10 mouse cellular contexts compared by ENCODE assay signal in the genomic region with DNA sequence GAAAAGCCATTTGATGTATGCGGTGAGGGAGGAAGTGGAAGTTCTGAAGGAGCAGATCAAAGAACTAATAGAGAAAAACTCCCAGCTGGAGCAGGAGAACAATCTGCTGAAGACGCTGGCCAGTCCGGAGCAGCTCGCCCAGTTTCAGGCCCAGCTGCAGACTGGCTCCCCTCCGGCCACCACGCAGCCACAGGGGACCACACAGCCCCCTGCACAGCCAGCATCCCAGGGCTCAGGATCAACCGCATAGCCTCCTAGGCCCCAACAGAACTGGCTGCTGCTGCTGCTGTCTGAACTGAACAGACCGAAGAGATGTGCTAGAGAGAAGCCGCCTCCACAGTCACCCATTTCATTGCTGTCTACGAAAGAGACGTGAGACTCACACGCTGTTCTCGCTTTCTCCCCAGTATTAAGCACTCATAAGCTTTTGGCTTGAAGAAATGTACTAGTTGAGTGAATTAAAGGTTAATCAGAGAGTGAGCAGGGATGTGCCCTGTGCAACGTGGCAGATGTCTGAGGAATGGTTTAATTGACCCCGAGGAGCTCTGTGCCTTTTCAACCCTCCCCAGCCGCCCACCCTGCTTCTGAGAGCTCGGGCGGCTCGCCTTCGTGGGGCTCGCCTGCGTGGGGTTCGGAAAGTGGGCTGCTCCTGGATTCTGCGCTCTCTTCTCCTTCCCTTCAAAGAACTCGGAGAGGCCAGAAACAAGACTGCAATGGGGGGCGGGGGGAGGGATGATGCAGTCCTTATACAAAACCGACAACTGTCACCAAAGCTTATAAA. TPM values are rescaled to one million over a fixed set of nuclear protein-coding genes. Genes with fewer than 3 reads are reported as not detected.
A peak's percentile ranks its signal among the peaks of the same experiment; 100 is the strongest.
DNase-seq lines count a peak whose midpoint lies in the region; ATAC-seq and TF ChIP-seq lines count a peak whose summit lies in the region.
"Had no signal": no experiment of that assay in that cellular context is flagged by ENCODE, and none has a peak within 500 bp of the region (broad histone marks: within the 10 kb centered on the region; RNA-seq: fewer than 3 reads in every experiment).

No protein-coding gene starts in this region.

- WGBS in forebrain, postnatal 0 days: 32% methylated on average over 27 of the region's 27 CpGs
- 37% methylated on average over 27 of the region's 27 CpGs for WGBS in intestine, embryonic 16.5 days
- 56% methylated on average over 27 of the region's 27 CpGs for WGBS in midbrain, embryonic 10.5 days

- ATAC-seq in forebrain, postnatal 0 days: no peak
- ATAC-seq in intestine, embryonic 16.5 days: no peak

- H3K27ac ChIP-seq in forebrain, postnatal 0 days (ENCODE audit: low read depth, low read length): peak overlapping the region; percentile 99
- peak overlapping the region; percentile 100 for H3K27ac ChIP-seq in intestine, embryonic 16.5 days (ENCODE audit: low read length)
- peak overlapping the region; percentile 100 for H3K27ac ChIP-seq in midbrain, embryonic 10.5 days (replicated peaks)
- H3K27ac ChIP-seq: macrophage had no signal

- peaks cover 4% of the 10 kb centered on the region; the same call in 1 of the 2 replicates for H3K4me1 ChIP-seq in forebrain, postnatal 0 days (ENCODE audit: insufficient read depth)
- H3K4me1 ChIP-seq in intestine, embryonic 16.5 days (ENCODE audit: control insufficient read depth, insufficient read depth, low read length): peaks cover 15% of the 10 kb centered on the region
- peaks cover 34% of the 10 kb centered on the region for H3K4me1 ChIP-seq in midbrain, embryonic 10.5 days

- H3K36me3 ChIP-seq in forebrain, postnatal 0 days (ENCODE audit: insufficient read depth): peaks cover 10% of the 10 kb centered on the region; the same call in 1 of the 2 replicates
- H3K36me3 ChIP-seq in intestine, embryonic 16.5 days (ENCODE audit: control insufficient read depth, insufficient read depth, low read length): peaks cover 6% of the 10 kb centered on the region
- H3K36me3 ChIP-seq in midbrain, embryonic 10.5 days: peaks cover 34% of the 10 kb centered on the region

- TF ChIP-seq CTCF in forebrain, postnatal 0 days (IDR thresholded peaks at IDR 0.05; ENCODE audit: low read depth): no peak

- H3K9ac ChIP-seq in forebrain, postnatal 0 days: peak overlapping the region; percentile 93
- peak overlapping the region; percentile 97 for H3K9ac ChIP-seq in intestine, embryonic 16.5 days (ENCODE audit: low read depth, low read length)

- no peaks in the 10 kb centered on the region for H3K27me3 ChIP-seq in forebrain, postnatal 0 days (ENCODE audit: insufficient read depth, low read length)
- no peaks in the 10 kb centered on the region for H3K27me3 ChIP-seq in intestine, embryonic 16.5 days (replicated peaks; ENCODE audit: control insufficient read depth, insufficient read depth, low read length)
- H3K27me3 ChIP-seq in midbrain, embryonic 10.5 days (ENCODE audit: low read depth, poor library complexity, severe bottlenecking): no peaks in the 10 kb centered on the region

- DNase-seq in adrenal gland, adult (ENCODE audit: inconsistent age in 2 of 2, low spot score in 1 of 2): peak; percentile 52 to 81
- no peak for DNase-seq in adrenal gland, postnatal 4 days (ENCODE audit: low spot score in 2 of 2)
- DNase-seq in right cerebral cortex, postnatal 4 days: peak; percentile 22
- DNase-seq in right cerebral cortex, adult 18-20 months: no peak
- DNase-seq in forebrain, postnatal 0 days: no peak
- DNase-seq in midbrain, embryonic 10.5 days (ENCODE audit: low spot score): no peak
- no peak for DNase-seq in urinary bladder, adult 2 months (ENCODE audit: low spot score)

- peak overlapping the region; percentile 65 for H3K4me3 ChIP-seq in forebrain, postnatal 0 days (ENCODE audit: low read depth, low read length)
- peak overlapping the region; percentile 78 for H3K4me3 ChIP-seq in intestine, embryonic 16.5 days (ENCODE audit: low read length)
- peak overlapping the region; percentile 80 for H3K4me3 ChIP-seq in midbrain, embryonic 10.5 days

- H3K4me2 ChIP-seq in forebrain, postnatal 0 days (ENCODE audit: low read depth): peak overlapping the region; percentile 85
- peak overlapping the region; percentile 94 for H3K4me2 ChIP-seq in intestine, embryonic 16.5 days (ENCODE audit: low read depth, low read length)

- H3K9me3 ChIP-seq in forebrain, postnatal 0 days (ENCODE audit: low read length): no peaks in the 10 kb centered on the region
- H3K9me3 ChIP-seq in intestine, embryonic 16.5 days (ENCODE audit: control insufficient read depth, low read length): no peaks in the 10 kb centered on the region
- no peaks in the 10 kb centered on the region for H3K9me3 ChIP-seq in midbrain, embryonic 10.5 days (replicated peaks)

RNA-seq across cellular contexts. Expression of gene Serp2, which starts 50.1 kb away (rescaled TPM):
- total RNA-seq in adrenal gland, postnatal 4 days (2021): 10 to 100 TPM; 15.5 to 16.0 TPM
- 125 and 205 TPM in 2 replicates for total RNA-seq in forebrain, postnatal 0 days (2014; rRNA removed)
- 277 and 303 TPM in 2 replicates for polyA plus RNA-seq in forebrain, postnatal 0 days (2015; fragmentation: Nextera tagmentation; extraction: Ambion mirVana)
- 5.7 and 8.2 TPM in 2 replicates for polyA plus RNA-seq in intestine, embryonic 16.5 days (2015; fragmentation: Nextera tagmentation; extraction: Ambion mirVana)
- polyA plus RNA-seq in midbrain, embryonic 10.5 days (2016; fragmentation: Nextera tagmentation; extraction: Ambion mirVana): 30.2 and 37.3 TPM in 2 replicates
- polyA plus RNA-seq in urinary bladder, adult 2 months (2012; rRNA removed): 2.9 and 4.1 TPM in 2 replicates
- total RNA-seq: common myeloid progenitor, adult 5-6 weeks had no signal
- polyA plus RNA-seq: macrophage had no signal

Comparison
In these comparisons a context has a peak if more than half of its experiments do, and no peak if none do; other contexts are left out.
1. DNase-seq: peak in adrenal gland, adult (2 of 2) and right cerebral cortex, postnatal 4 days (single experiment); none in adrenal gland, postnatal 4 days (0 of 2), right cerebral cortex, adult 18-20 months (single experiment), forebrain, postnatal 0 days (single experiment), midbrain, embryonic 10.5 days (single experiment) and urinary bladder, adult 2 months (single experiment).
2. Peak in every context shown above with its lines, with median percentiles within 50 percentile points of each other: H3K27ac ChIP-seq and H3K4me3 ChIP-seq.